Mouse (Mus musculus) heart, embryonic 11.5 days (tissue): ENCODE measurements around the gene Supt3. TPM values are rescaled to one million over a fixed set of nuclear protein-coding genes. Genes with fewer than 3 reads are reported as not detected.

Source experiments
- ATAC-seq: fragments of 200-750 bp; cut with Nextera tagmentation; replicated peaks from 2 replicates; pipeline ENCODE4 v1.8.0; 2017; ENCODE audit warnings: moderate library complexity; ENCODE audit not compliant: insufficient number of reproducible peaks, low FRiP score, low TSS enrichment
- H3K27ac ChIP-seq: fragments of 300-500 bp; sonication (generic); 2 replicates; pipeline ENCODE4 v1.5.1; 2014; ENCODE audit warnings: mild to moderate bottlenecking, low read depth, low read length
- H3K27me3 ChIP-seq: fragments of 300-500 bp; sonication (generic); 2 replicates; pipeline ENCODE4 v1.6.1; 2014; ENCODE audit warnings: mild to moderate bottlenecking, low read length, mixed read lengths; ENCODE audit not compliant: control insufficient read depth, insufficient read depth
- H3K36me3 ChIP-seq: fragments of 300-500 bp; sonication (generic); 2 replicates; pipeline ENCODE4 v1.6.1; 2014; ENCODE audit warnings: mild to moderate bottlenecking, low read length, moderate library complexity, mixed read lengths; ENCODE audit not compliant: control insufficient read depth, insufficient read depth
- H3K4me1 ChIP-seq: fragments of 300-500 bp; sonication (generic); 2 replicates; pipeline ENCODE4 v1.6.1; 2014; ENCODE audit warnings: low read length; ENCODE audit not compliant: control insufficient read depth, insufficient read depth
- H3K4me2 ChIP-seq: fragments of 300-500 bp; sonication (generic); 2 replicates; pipeline ENCODE4 v1.6.1; 2014; ENCODE audit warnings: mild to moderate bottlenecking, moderate library complexity
- H3K4me3 ChIP-seq: fragments of 300-500 bp; sonication (generic); 2 replicates; pipeline ENCODE4 v1.5.1; 2014; ENCODE audit warnings: low read depth, low read length
- H3K9ac ChIP-seq: fragments of 300-500 bp; sonication (generic); 2 replicates; pipeline ENCODE4 v1.6.1; 2014; ENCODE audit warnings: mild to moderate bottlenecking, low read depth, low read length, moderate library complexity
- H3K9me3 ChIP-seq: fragments of 300-500 bp; sonication (generic); replicated peaks from 2 replicates; pipeline ENCODE4 v1.6.1; 2016; ENCODE audit warnings: low read length; ENCODE audit not compliant: control insufficient read depth
- WGBS: fragments of 180-500 bp; shearing (Covaris S2); extraction: QIAGEN DNeasy Blood & Tissue Kit; methylation state at CpG from one replicate; pipeline ENCODE4 v1.1.7; 2014; ENCODE audit not compliant: insufficient replicate concordance; 5-methylcytosine and 5-hydroxymethylcytosine counted together
- polyA plus RNA-seq: library from polyadenylated mRNA; unstranded; fragments of >200 nt; fragmentation: Nextera tagmentation; extraction: Ambion mirVana; gene quantifications from 2 replicates; pipeline ENCODE4 v1.2.1, GENCODE M21; 2014

The Supt3 gene
- polyA plus RNA-seq, 1 experiment from 2014 or later, result 22.4 TPM

DNA sequence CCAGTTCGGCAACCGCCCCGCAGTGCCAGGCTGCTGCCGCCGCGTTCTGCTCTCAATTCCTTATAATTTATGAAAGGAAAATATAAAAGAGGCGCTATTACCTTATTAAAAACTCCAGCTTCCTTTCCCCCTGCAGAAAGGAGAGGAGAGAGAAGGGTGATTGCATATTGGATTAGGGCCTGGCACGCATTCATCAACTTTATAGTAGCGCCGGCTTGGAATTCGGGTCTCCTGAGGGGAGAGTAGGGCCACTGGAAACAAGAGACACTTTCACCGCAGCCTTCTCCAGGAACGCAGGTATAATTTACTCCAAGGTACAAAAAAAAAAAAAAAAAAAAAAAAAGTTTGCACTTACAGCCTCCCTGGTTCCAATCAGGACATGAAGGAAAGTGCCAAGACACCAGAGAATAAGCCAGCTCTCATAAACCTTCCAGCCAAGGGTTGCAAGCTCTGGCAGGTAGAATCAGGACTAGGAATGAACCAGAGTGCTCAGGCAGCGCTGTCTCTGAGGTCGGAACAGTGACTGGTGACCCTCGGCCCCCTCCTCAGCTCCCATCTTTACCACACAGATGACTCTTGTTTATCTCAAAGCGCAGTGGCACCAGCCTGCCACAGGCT lies 374.5 kb downstream of the Supt3 start:
- no peak overlapping the region for H3K4me3 ChIP-seq
- no peak for ATAC-seq
- no peaks in the 10 kb centered on the region for H3K36me3 ChIP-seq
- no peaks in the 10 kb centered on the region for H3K27me3 ChIP-seq
- H3K27ac ChIP-seq, result no peak overlapping the region
- no peak overlapping the region for H3K4me2 ChIP-seq
- H3K9ac ChIP-seq, result no peak overlapping the region
- no peaks in the 10 kb centered on the region for H3K9me3 ChIP-seq
- no peaks in the 10 kb centered on the region for H3K4me1 ChIP-seq
- 80% methylated on average over 17 of the region's 17 CpGs for WGBS

DNA sequence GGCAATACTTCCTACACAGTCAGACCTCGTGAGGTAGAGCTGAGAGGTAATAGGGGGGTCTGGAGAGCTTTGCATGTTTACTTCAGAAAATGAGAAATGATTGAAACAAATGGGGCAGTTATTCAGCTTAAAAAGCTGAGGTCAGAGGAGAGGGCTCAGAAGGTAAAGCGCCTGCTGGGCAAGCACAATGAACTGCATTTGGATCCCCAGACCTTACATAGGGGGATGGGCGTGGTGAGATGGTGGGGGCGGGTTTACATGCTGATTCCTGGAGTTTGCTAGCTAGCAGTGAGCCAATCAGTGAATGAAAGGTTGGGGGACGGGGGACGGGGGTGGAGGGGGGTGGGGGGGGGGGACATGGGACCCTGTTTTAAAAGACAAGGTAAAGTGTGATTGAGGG lies 376.8 kb downstream of the Supt3 start:
- H3K4me3 ChIP-seq, result no peak overlapping the region
- peaks cover 11% of the 10 kb centered on the region for H3K4me1 ChIP-seq
- H3K9ac ChIP-seq, result no peak overlapping the region
- H3K9me3 ChIP-seq, result no peaks in the 10 kb centered on the region
- 28% methylated on average over 6 of the region's 6 CpGs for WGBS
- H3K27me3 ChIP-seq, result no peaks in the 10 kb centered on the region
- H3K27ac ChIP-seq, result no peak overlapping the region
- no peak overlapping the region for H3K4me2 ChIP-seq
- no peak for ATAC-seq
- H3K36me3 ChIP-seq, result no peaks in the 10 kb centered on the region

DNA sequence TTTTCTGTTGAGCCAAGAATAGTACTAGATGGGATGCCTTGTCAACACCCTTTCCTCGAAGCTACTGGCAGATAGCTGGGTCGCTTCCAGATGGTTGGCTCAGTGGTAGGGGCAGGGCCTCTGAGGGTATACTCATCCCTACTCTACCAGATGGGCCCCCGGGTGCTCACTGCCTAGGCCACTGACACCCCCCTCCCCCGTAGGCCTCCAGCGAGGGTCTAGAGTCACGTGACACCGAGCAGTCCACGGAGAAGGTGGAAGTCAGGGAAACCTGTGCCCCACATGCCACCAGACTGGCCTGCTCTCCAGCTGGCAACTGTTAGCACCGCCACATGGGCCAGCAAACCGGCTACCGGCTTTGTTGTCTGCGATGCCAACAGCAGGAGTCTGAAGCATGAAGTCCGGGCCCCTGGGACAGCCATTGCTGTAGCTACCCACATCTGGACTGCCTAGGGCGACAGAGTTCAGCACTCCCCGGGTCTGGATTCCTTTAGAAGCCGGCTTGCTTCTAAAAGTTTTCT lies 381.3 kb downstream of the Supt3 start:
- Histone ChIP-seq H3K4me3 (no peak overlapping the region), H3K4me1 (peaks cover 14% of the 10 kb centered on the region), H3K36me3 (no peaks in the 10 kb centered on the region), H3K4me2 (peak overlapping the region; percentile 53), H3K27ac (peak overlapping the region; percentile 87), H3K27me3 (no peaks in the 10 kb centered on the region), H3K9ac (0 out of 2 replicates have a peak overlapping the region, but pooled peaks have one; percentile 22), H3K9me3 (no peaks in the 10 kb centered on the region)
- ATAC-seq, result peak; percentile 89
- WGBS, result 31% methylated on average over 16 of the region's 16 CpGs

DNA sequence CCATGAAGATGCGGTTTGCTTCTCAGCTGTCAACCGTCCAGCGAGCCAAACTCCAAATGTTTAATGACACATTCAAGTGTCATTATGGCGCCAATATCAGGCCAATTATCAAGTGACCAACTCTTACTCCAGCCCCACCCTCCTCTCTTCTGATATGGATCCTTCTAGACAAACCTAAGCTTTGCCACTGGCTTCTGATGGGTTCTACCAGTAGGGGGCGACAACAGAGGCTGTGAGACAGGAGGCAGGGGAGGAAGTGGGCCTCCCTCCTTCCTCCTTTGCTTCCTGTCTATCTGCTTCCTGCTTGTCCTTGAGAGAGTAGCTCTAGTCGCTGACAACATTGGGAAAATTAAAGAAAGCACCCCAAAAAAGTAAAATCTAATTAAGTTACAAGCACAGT lies 383.7 kb downstream of the Supt3 start:
- H3K27me3 ChIP-seq, result no peaks in the 10 kb centered on the region
- no peaks in the 10 kb centered on the region for H3K36me3 ChIP-seq
- H3K4me2 ChIP-seq, result no peak overlapping the region
- H3K9ac ChIP-seq, result no peak overlapping the region
- 83% methylated on average over 6 of the region's 6 CpGs for WGBS
- no peaks in the 10 kb centered on the region for H3K9me3 ChIP-seq
- H3K4me3 ChIP-seq, result no peak overlapping the region
- ATAC-seq, result no peak
- H3K4me1 ChIP-seq, result peaks cover 14% of the 10 kb centered on the region
- H3K27ac ChIP-seq, result no peak overlapping the region

DNA sequence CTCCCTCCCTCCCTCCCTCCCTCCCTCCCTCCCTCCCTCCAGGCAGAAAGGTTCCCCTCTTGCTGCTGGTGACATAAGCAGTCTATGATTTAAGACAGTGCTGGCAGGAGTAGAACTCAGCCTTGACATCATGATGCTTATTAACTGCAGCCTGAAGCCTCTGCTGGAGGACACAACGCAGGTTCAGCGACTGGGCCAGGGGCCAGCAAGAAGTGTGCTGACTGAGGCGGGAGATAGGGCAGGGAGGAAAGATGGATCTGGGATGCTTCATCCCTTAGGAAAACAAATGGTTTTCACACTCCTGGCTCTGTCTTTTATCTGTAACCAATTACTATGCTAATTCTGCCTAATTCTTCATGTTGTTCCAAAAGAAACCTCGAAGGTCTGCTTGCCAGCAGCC lies 388.8 kb downstream of the Supt3 start:
- Histone ChIP-seq H3K4me1 (peaks cover 2% of the 10 kb centered on the region; the same call in 1 of the 2 replicates), H3K27ac (no peak overlapping the region), H3K4me3 (no peak overlapping the region), H3K9me3 (no peaks in the 10 kb centered on the region), H3K27me3 (no peaks in the 10 kb centered on the region), H3K36me3 (no peaks in the 10 kb centered on the region), H3K9ac (no peak overlapping the region), H3K4me2 (no peak overlapping the region)
- ATAC-seq, result no peak
- 10% methylated on average over 4 of the region's 4 CpGs for WGBS

Other genes starting within 250 kb of the Supt3 start
- 0.62 TPM in 2 replicates for gene Runx2, start 37.6 kb downstream of the Supt3 start, polyA plus RNA-seq